Mouse (Mus musculus) heart, postnatal 36 days (tissue): ENCODE data around the gene N4bp2. TPM values are rescaled to one million over a fixed set of nuclear protein-coding genes. Genes with fewer than 3 reads are reported as not detected.
"Not testable (repeated sequence)": the region's sequence is repeated elsewhere in the genome, so short reads cannot be mapped to it uniquely, and the experiment has no call there.

Experiments
- DNase-seq, 2 experiments: peaks; one replicate each; pipeline ENCODE4 v3.0.0; 2021 to 2022
- intact Hi-C: fragments of 180-260 bp; cut with DNase I; formaldehyde crosslinking; loops from one replicate; pipeline ENCODE4 v1.15.1; 2025
- total RNA-seq, 2 experiments: library from RNA; stranded (reverse); gene quantifications; 2 replicates each; pipeline ENCODE4 v1.2.3; 2021

N4bp2 gene
- total RNA-seq = 10 to 100 TPM; 13.5 to 14.6 TPM

GRCm38 (mm10) chr5:65763088-65763915, at the start of gene N4bp2:
TSS of gene N4bp2 (plus strand) at chr5:65763521.
- peak; percentile 78 to 85 for DNase-seq
- intact Hi-C loops = loop anchor here (1.0 to 10.0 kb wide), 5 partner anchors 39 to 271 kb away; partner anchors contain the start of genes Gm43552, Pds5a, Smim14 and Ube2k

- no peak for DNase-seq
- intact Hi-C loops = loop anchor here (10.0 kb wide), 1 partner anchor 220 kb away; the partner anchor contains the start of gene Chrna9
Observed at GRCm38 (mm10) chr5:65715084-65715483, 48.2 kb upstream of the N4bp2 start.

GRCm38 (mm10) chr5:65717063-65717902, 46.0 kb upstream of the N4bp2 start:
- DNase-seq = no peak
- intact Hi-C loops = loop anchor here (10.0 kb wide), 1 partner anchor 218 kb away; the partner anchor contains the start of gene Chrna9

- DNase-seq = not testable (repeated sequence)
Observed at GRCm38 (mm10) chr5:65717903-65718211, 45.5 kb upstream of the N4bp2 start.

GRCm38 (mm10) chr5:65718368-65718767, 45.0 kb upstream of the N4bp2 start:
- intact Hi-C loops = loop anchor here (10.0 kb wide), 1 partner anchor 216 kb away; the partner anchor contains the start of gene Chrna9
- DNase-seq = no peak

More at GRCm38 (mm10) chr5:65717903-65718211, 45.5 kb upstream of the N4bp2 start:
- intact Hi-C loops = loop anchor here (10.0 kb wide), 1 partner anchor 217 kb away; the partner anchor contains the start of gene Chrna9

- peak; percentile 56 to 72 for DNase-seq
- intact Hi-C loops = loop anchor here (2.0 kb wide), 1 partner anchor 38 kb away; the partner anchor contains the start of gene N4bp2
Observed at GRCm38 (mm10) chr5:65724311-65725054, 38.8 kb upstream of the N4bp2 start.

GRCm38 (mm10) chr5:65731173-65732007, 31.9 kb upstream of the N4bp2 start:
- DNase-seq = peak; percentile 43 to 58
- intact Hi-C loops = no loop called here

- DNase-seq = no peak
- intact Hi-C loops = no loop called here
Observed at GRCm38 (mm10) chr5:65735601-65736000, 27.7 kb upstream of the N4bp2 start.

- intact Hi-C loops = no loop called here
- no peak for DNase-seq
Observed at GRCm38 (mm10) chr5:65739366-65739765, 24.0 kb upstream of the N4bp2 start.

GRCm38 (mm10) chr5:65746908-65747307, 16.4 kb upstream of the N4bp2 start:
- no peak for DNase-seq

GRCm38 (mm10) chr5:65748386-65748785, 14.9 kb upstream of the N4bp2 start:
- intact Hi-C loops = no loop called here

More at GRCm38 (mm10) chr5:65746908-65747307, 16.4 kb upstream of the N4bp2 start:
- intact Hi-C loops = no loop called here

GRCm38 (mm10) chr5:65748880-65749279, 14.4 kb upstream of the N4bp2 start:
- intact Hi-C loops = no loop called here
- no peak for DNase-seq

More at GRCm38 (mm10) chr5:65748386-65748785, 14.9 kb upstream of the N4bp2 start:
- DNase-seq = no peak

GRCm38 (mm10) chr5:65752021-65752420, 11.3 kb upstream of the N4bp2 start:
- DNase-seq = no peak
- intact Hi-C loops = no loop called here

GRCm38 (mm10) chr5:65755859-65756258, 7.5 kb upstream of the N4bp2 start:
- intact Hi-C loops = no loop called here
- peak; percentile 18 to 25 for DNase-seq

GRCm38 (mm10) chr5:65757110-65757509, 6.2 kb upstream of the N4bp2 start:
- intact Hi-C loops = no loop called here
- DNase-seq = no peak

GRCm38 (mm10) chr5:65760041-65760440, 3.3 kb upstream of the N4bp2 start:
- intact Hi-C loops = loop anchor here (5.0 to 10.0 kb wide), 3 partner anchors 177 to 268 kb away; partner anchors contain the start of genes Gm43552, Smim14 and Ube2k

GRCm38 (mm10) chr5:65760599-65760998, 2.7 kb upstream of the N4bp2 start:
- no peak for DNase-seq
- intact Hi-C loops = loop anchor here (5.0 to 10.0 kb wide), 3 partner anchors 177 to 268 kb away; partner anchors contain the start of genes Gm43552, Smim14 and Ube2k

More at GRCm38 (mm10) chr5:65760041-65760440, 3.3 kb upstream of the N4bp2 start:
- no peak for DNase-seq

- no peak for DNase-seq
- intact Hi-C loops = loop anchor here (5.0 to 10.0 kb wide), 3 partner anchors 176 to 269 kb away; partner anchors contain the start of genes Gm43552, Smim14 and Ube2k
Observed at GRCm38 (mm10) chr5:65761020-65761419, 2.3 kb upstream of the N4bp2 start.

- no peak for DNase-seq
- intact Hi-C loops = loop anchor here (2.0 to 10.0 kb wide), 4 partner anchors 37 to 270 kb away; partner anchors contain the start of genes Gm43552, Smim14 and Ube2k
Observed at GRCm38 (mm10) chr5:65761921-65762320, 1.4 kb upstream of the N4bp2 start.
